Mouse (Mus musculus): Measurements from ENCODE around the gene Rab3a. TPM values are rescaled to one million over a fixed set of nuclear protein-coding genes. Genes with fewer than 3 reads are reported as not detected.

Rab3a gene
- polyA plus RNA-seq, 1 experiment from 2014 or later = 14.8 TPM

DNA sequence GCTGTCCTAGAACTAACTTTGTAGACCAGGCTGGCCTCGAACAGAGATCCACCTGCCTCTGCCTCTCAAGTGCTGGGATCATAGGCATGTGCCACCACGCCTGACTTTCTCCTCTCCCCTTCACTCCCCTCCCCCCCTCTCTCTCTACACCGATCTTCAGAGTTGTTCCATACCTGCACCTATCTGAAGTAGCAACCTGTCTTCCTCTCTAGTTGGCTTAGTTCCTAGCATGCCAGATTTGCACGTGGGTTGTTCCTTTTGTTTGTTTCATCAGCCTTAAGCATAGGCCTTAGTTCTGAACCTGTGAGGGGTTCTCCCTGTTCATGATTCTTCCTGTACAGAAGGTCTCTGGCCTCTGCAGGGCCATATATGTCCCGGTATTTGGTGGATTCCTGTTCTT is 16.8 kb upstream of the Rab3a start:
- no peaks in the 10 kb centered on the region for H3K4me1 ChIP-seq (replicated peaks; ENCODE audit: control insufficient read depth, insufficient read depth, low read length)
- 48% methylated on average over 5 of the region's 5 CpGs for WGBS
- H3K4me3 ChIP-seq (ENCODE audit: low read length) = no peak overlapping the region
- no peak for ATAC-seq (ENCODE audit: low read depth)
- no peak overlapping the region for H3K4me2 ChIP-seq (ENCODE audit: low read depth, low read length)
- no peak overlapping the region for H3K9ac ChIP-seq (ENCODE audit: low read length)
- H3K27ac ChIP-seq (ENCODE audit: low read length) = no peak overlapping the region
- H3K36me3 ChIP-seq (ENCODE audit: control insufficient read depth, insufficient read depth, low read length) = no peaks in the 10 kb centered on the region
- H3K9me3 ChIP-seq (ENCODE audit: control insufficient read depth, low read length) = no peaks in the 10 kb centered on the region
- H3K27me3 ChIP-seq (ENCODE audit: control insufficient read depth, insufficient read depth, low read depth, low read length) = peaks cover 13% of the 10 kb centered on the region

DNA sequence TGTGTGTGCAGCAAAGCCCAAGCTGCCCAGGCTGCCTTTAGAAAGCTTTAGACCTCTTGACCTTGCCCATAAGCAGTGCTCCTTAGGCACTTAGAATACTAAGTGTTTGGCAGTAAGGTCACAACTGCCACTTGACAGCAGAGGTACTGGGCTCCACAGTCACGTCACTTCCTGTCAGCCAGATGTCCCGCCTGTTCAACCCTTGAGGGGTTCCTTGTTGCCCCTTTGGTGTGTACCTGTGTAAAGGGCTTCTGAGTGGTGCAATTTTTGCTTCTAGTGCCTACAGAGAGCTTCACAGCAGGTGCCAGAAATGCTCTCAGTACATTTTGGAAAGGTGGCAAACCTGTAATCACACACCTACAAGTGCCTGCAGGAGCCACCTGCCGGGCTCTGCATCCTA is 16.3 kb upstream of the Rab3a start:
- Histone ChIP-seq H3K36me3 (ENCODE audit: control insufficient read depth, insufficient read depth, low read length) (no peaks in the 10 kb centered on the region), H3K4me3 (ENCODE audit: low read length) (no peak overlapping the region), H3K9ac (ENCODE audit: low read length) (no peak overlapping the region), H3K27me3 (ENCODE audit: control insufficient read depth, insufficient read depth, low read depth, low read length) (peaks cover 18% of the 10 kb centered on the region), H3K27ac (ENCODE audit: low read length) (0 out of 2 replicates have a peak overlapping the region, but pooled peaks have one; percentile 17), H3K9me3 (ENCODE audit: control insufficient read depth, low read length) (no peaks in the 10 kb centered on the region), H3K4me1 (replicated peaks; ENCODE audit: control insufficient read depth, insufficient read depth, low read length) (0 out of 2 replicates have a peak, but pooled peaks cover 2% of the 10 kb centered on the region), H3K4me2 (ENCODE audit: low read depth, low read length) (no peak overlapping the region)
- peak; percentile 74 for ATAC-seq (ENCODE audit: low read depth)
- WGBS = 25% methylated on average over 3 of the region's 3 CpGs

DNA sequence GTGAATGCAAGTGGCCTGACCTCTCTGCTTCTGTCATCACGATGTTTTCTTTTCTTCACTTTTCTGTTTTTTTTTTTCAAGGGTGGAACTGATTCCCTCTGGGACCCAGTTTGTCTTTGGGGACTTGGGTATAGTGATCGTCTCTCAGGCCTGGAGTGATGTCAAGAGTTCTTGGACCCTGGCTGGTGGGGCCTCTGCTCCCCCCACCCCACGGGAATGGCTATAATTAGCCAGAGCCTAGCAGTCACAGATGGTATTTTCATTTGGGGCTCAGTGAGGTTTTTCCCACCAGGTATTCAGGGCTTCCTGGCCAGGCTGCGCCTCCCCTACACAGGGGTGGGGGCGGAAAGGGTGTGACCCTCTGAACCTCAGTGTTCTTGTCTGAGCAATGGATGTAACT is 12.8 kb upstream of the Rab3a start:
- Histone ChIP-seq H3K27ac (ENCODE audit: low read length) (no peak overlapping the region), H3K27me3 (ENCODE audit: control insufficient read depth, insufficient read depth, low read depth, low read length) (peaks cover 52% of the 10 kb centered on the region), H3K4me1 (replicated peaks; ENCODE audit: control insufficient read depth, insufficient read depth, low read length) (peaks cover 11% of the 10 kb centered on the region), H3K9ac (ENCODE audit: low read length) (no peak overlapping the region), H3K36me3 (ENCODE audit: control insufficient read depth, insufficient read depth, low read length) (no peaks in the 10 kb centered on the region), H3K4me3 (ENCODE audit: low read length) (no peak overlapping the region), H3K9me3 (ENCODE audit: control insufficient read depth, low read length) (no peaks in the 10 kb centered on the region), H3K4me2 (ENCODE audit: low read depth, low read length) (no peak overlapping the region)
- no peak for ATAC-seq (ENCODE audit: low read depth)
- 51% methylated on average over 5 of the region's 5 CpGs for WGBS

DNA sequence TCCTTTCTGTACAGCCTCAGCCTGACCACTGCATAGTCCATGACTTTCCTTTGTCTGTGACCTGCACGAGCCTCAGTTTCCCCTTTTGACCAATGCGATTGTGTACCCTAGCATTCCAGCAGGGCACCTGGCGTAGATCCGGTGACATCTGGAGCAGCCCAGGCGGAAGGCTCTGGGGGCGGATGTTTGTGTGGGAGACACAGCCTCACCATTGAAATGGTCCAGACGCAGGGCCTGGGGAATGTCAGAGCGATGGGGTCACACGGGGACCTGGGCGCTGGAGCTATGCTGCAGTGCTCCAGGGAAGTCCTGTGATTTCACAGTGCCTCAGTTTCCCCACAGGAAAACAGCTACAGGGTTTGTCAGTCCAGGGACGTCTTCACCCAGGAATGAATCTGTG is 12.3 kb upstream of the Rab3a start:
- no peaks in the 10 kb centered on the region for H3K9me3 ChIP-seq (ENCODE audit: control insufficient read depth, low read length)
- no peak for ATAC-seq (ENCODE audit: low read depth)
- H3K4me3 ChIP-seq (ENCODE audit: low read length) = no peak overlapping the region
- no peak overlapping the region for H3K9ac ChIP-seq (ENCODE audit: low read length)
- H3K36me3 ChIP-seq (ENCODE audit: control insufficient read depth, insufficient read depth, low read length) = no peaks in the 10 kb centered on the region
- peaks cover 11% of the 10 kb centered on the region for H3K4me1 ChIP-seq (replicated peaks; ENCODE audit: control insufficient read depth, insufficient read depth, low read length)
- no peak overlapping the region for H3K27ac ChIP-seq (ENCODE audit: low read length)
- H3K4me2 ChIP-seq (ENCODE audit: low read depth, low read length) = no peak overlapping the region
- H3K27me3 ChIP-seq (ENCODE audit: control insufficient read depth, insufficient read depth, low read depth, low read length) = peaks cover 56% of the 10 kb centered on the region
- 62% methylated on average over 11 of the region's 11 CpGs for WGBS

DNA sequence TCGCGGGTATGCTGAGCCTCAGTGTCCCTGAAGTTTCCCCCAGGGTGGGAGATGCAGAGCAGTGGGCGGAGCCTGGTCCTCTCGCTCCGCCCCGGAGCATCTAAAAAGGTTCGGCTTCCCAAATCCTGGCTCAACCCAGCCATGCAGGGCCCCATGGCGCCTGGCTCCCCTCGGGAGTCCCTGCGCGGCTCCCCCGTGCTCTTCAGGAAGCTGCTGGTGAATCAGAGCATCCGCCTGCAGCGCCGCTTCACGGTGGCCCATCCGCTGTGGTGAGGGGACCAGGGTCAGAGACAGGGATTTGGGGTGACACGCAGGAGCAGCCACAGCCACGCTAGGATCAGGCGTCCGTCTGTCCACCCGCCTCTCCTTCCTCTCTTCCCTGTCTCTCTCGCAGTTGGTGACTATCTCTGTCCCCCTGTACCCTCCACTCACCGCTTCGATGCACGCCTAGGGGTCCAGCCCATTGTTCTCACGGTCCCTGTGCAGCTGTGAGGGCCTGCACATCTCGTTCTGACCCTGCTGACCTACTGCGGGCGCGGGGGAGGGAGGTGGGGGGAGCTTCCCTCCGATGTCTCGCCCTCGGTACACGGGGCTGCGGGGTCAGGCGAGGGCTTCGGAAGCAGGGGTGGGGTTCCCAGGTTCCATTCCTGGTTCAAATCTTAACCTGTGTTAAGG is 11.4 kb upstream of the Rab3a start:
- Histone ChIP-seq H3K9me3 (ENCODE audit: control insufficient read depth, low read length) (no peaks in the 10 kb centered on the region), H3K27me3 (ENCODE audit: control insufficient read depth, insufficient read depth, low read depth, low read length) (peaks cover 64% of the 10 kb centered on the region), H3K4me1 (replicated peaks; ENCODE audit: control insufficient read depth, insufficient read depth, low read length) (peaks cover 11% of the 10 kb centered on the region), H3K4me2 (ENCODE audit: low read depth, low read length) (no peak overlapping the region), H3K27ac (ENCODE audit: low read length) (no peak overlapping the region), H3K36me3 (ENCODE audit: control insufficient read depth, insufficient read depth, low read length) (no peaks in the 10 kb centered on the region), H3K9ac (ENCODE audit: low read length) (no peak overlapping the region), H3K4me3 (ENCODE audit: low read length) (no peak overlapping the region)
- 4% methylated on average over 38 of the region's 38 CpGs for WGBS
- ATAC-seq (ENCODE audit: low read depth) = 0 out of 2 replicates have a peak, but pooled peaks have one; percentile 11

DNA sequence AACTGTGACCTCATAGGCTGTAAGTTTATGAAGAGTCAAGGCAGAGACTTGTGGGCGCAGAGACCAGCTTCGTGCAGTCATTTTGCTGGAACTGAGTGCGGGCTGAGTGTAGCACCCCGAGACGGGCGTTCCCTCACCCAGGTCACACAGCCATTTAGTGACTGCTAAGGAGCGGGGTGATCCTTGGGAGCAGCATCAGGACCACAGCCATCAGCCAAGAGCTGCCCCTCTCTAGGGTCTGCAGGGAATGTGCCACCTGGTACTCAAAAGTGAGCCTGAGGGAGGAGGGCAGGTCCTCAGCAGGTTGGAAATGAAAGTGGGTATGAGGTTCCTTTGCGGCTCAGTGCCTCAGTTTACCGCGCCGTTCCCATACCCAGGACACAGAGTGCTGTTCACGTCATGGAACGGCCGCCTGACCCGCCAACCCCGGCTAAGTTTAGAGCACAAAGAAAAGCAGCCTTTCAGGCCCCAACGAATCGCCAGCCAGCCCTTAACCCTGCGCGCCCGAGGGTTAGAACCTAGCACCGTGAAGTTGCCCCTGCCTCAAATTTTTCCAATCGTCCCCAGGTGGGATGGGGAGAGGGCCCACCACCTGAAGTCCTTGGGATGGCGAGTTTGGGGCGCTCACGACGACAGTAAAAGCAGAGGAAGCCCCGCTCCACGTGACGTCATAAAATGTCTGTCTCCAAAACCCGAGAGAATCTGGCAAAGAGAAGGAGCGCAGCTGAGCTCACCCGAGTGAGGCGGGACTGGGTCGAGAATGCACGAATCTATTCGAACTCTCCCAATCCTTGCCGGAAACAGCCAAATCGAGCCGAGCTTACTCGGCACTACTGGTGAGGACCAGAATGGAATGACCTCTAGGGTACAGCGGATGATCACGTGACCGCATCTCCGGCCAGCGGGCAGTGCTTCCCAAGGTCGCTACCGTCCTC is 10.6 kb upstream of the Rab3a start:
- Histone ChIP-seq H3K9ac (ENCODE audit: low read length) (peak overlapping the region; percentile 55), H3K27me3 (ENCODE audit: control insufficient read depth, insufficient read depth, low read depth, low read length) (peaks cover 69% of the 10 kb centered on the region), H3K9me3 (ENCODE audit: control insufficient read depth, low read length) (no peaks in the 10 kb centered on the region), H3K36me3 (ENCODE audit: control insufficient read depth, insufficient read depth, low read length) (no peaks in the 10 kb centered on the region), H3K4me3 (ENCODE audit: low read length) (peak overlapping the region; percentile 43), H3K27ac (ENCODE audit: low read length) (no peak overlapping the region), H3K4me1 (replicated peaks; ENCODE audit: control insufficient read depth, insufficient read depth, low read length) (peaks cover 11% of the 10 kb centered on the region), H3K4me2 (ENCODE audit: low read depth, low read length) (peak overlapping the region; percentile 58)
- peak; percentile 32; the same call in 1 of the 2 replicates for ATAC-seq (ENCODE audit: low read depth)
- WGBS = 6% methylated on average over 48 of the region's 48 CpGs

DNA sequence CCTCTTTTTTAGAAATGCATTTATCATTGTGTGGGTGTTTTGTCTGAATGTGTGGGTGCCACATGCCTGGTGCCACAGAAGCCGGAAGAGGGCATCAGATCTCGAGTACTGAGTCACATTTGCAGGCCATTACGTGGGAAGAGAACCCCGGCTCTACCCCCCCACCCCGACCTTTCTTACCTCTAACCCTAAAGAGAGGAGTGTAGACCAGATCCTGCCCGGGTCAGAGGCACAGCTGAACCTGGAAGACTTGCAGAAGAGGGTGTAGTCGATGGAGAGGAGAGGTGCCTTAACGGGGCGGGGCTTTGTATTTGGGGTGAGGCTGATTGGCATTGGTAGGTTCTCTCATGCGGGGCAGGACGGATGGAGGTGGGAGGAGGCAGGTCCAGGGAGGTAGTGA is 9.7 kb upstream of the Rab3a start:
- H3K9ac ChIP-seq (ENCODE audit: low read length) = no peak overlapping the region
- peak overlapping the region; percentile 58; the same call in 1 of the 2 replicates for H3K4me2 ChIP-seq (ENCODE audit: low read depth, low read length)
- WGBS = 46% methylated on average over 11 of the region's 11 CpGs
- no peak for ATAC-seq (ENCODE audit: low read depth)
- H3K27me3 ChIP-seq (ENCODE audit: control insufficient read depth, insufficient read depth, low read depth, low read length) = peaks cover 69% of the 10 kb centered on the region
- H3K4me3 ChIP-seq (ENCODE audit: low read length) = no peak overlapping the region
- H3K27ac ChIP-seq (ENCODE audit: low read length) = no peak overlapping the region
- no peaks in the 10 kb centered on the region for H3K36me3 ChIP-seq (ENCODE audit: control insufficient read depth, insufficient read depth, low read length)
- H3K9me3 ChIP-seq (ENCODE audit: control insufficient read depth, low read length) = no peaks in the 10 kb centered on the region
- H3K4me1 ChIP-seq (replicated peaks; ENCODE audit: control insufficient read depth, insufficient read depth, low read length) = peaks cover 11% of the 10 kb centered on the region

DNA sequence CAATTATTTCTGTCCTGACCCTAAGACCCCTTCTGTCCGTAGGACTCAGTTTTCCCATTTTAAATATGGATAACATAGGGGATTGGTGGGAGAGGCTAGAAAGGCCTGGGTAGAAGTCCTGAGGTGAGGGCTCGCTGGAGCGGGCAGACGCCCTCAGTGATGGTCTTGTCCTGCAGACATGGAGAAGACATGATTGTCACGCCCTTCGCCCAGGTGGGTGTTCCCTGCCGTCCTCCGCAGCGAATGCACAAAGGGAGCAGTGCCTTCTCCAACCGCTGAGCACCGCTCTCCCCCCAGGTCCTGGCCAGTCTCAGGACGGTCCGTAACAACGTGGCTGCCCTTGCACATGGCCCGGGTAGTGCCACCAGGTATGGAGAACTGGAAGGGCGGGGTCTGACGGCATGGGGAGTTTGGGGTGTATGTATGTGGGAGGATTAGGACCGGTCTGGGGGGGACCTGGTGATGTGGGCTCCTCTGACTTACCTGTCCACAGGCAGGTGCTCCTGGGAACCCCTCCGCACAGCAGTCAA is 8.7 kb upstream of the Rab3a start:
- H3K9me3 ChIP-seq (ENCODE audit: control insufficient read depth, low read length) = no peaks in the 10 kb centered on the region
- H3K4me2 ChIP-seq (ENCODE audit: low read depth, low read length) = no peak overlapping the region
- H3K27ac ChIP-seq (ENCODE audit: low read length) = no peak overlapping the region
- H3K4me3 ChIP-seq (ENCODE audit: low read length) = no peak overlapping the region
- no peak for ATAC-seq (ENCODE audit: low read depth)
- 43% methylated on average over 19 of the region's 19 CpGs for WGBS
- no peaks in the 10 kb centered on the region for H3K36me3 ChIP-seq (ENCODE audit: control insufficient read depth, insufficient read depth, low read length)
- peaks cover 11% of the 10 kb centered on the region for H3K4me1 ChIP-seq (replicated peaks; ENCODE audit: control insufficient read depth, insufficient read depth, low read length)
- peaks cover 69% of the 10 kb centered on the region for H3K27me3 ChIP-seq (ENCODE audit: control insufficient read depth, insufficient read depth, low read depth, low read length)
- no peak overlapping the region for H3K9ac ChIP-seq (ENCODE audit: low read length)

DNA sequence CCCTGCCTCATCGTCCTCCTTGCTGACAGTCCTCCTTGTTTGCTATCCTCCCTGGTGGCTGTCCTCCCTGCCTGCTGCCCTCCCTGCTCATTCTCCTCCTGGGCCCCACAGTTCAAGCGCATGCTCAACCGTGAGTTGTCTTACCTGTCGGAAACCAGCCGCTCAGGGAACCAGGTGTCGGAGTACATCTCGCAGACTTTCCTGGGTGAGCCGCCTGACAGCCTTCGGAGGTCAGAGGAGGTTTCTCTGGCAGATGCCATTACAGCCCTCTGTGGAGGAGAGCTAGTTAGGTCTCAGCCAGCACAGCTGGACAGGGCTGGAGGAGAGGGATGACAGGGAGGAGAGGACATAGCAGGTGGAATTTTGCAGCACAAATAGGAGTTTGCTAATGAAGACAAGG is 7.8 kb upstream of the Rab3a start:
- Histone ChIP-seq H3K36me3 (ENCODE audit: control insufficient read depth, insufficient read depth, low read length) (no peaks in the 10 kb centered on the region), H3K9ac (ENCODE audit: low read length) (no peak overlapping the region), H3K4me3 (ENCODE audit: low read length) (no peak overlapping the region), H3K27ac (ENCODE audit: low read length) (no peak overlapping the region), H3K4me2 (ENCODE audit: low read depth, low read length) (no peak overlapping the region), H3K4me1 (replicated peaks; ENCODE audit: control insufficient read depth, insufficient read depth, low read length) (peaks cover 11% of the 10 kb centered on the region), H3K27me3 (ENCODE audit: control insufficient read depth, insufficient read depth, low read depth, low read length) (peaks cover 66% of the 10 kb centered on the region), H3K9me3 (ENCODE audit: control insufficient read depth, low read length) (no peaks in the 10 kb centered on the region)
- no peak for ATAC-seq (ENCODE audit: low read depth)
- WGBS = 35% methylated on average over 9 of the region's 9 CpGs
